Mouse (Mus musculus) fibroblast of lung, adult 2 months (primary cell): ENCODE data around the gene Mios.

Source experiments
- DNase-seq: peaks from one replicate; pipeline ENCODE4 v3.0.0-alpha.2; 2011; ENCODE audit warnings: low read depth

Mios gene

DNA sequence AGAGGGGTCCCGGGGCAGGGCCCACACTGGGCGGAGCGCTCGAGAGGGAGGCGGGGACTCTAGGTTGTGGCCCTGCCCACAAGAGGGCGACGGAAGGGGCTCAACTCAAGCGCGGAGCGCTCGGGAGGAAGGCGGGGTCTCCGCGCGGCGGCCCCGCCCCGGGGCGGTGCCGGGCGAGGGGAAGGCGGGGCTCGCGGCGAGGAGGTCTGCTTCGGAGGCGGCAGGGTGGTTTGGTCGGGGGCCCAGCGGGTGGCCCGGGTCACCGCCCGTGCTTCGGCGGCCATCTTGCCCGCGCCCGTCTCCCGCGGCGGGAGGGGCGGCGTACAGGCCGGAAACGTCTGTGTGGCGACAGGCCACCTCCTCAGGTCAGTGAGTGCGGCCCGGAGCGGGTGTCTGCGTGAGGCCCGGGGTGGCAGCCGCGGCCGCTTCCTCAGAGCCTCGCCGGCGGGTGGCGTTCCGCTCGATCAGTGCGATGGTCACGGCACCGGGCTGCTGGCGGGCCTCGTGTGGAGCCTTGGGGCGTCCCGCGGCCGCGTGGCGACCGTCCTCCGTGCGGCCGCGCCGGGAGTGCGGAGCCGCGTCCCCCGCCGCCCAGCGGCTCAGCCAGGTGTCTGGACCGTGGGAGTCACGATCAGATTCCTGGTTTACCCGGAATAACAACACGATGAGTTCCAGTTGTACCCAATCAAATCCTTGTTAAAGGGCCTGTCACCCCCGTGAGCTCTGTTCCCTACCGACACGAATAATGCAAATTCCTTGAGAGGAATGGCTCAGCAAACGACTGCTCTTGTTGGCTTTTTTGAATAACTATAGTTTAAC is at the start of gene Mios:
Gene Mios (plus strand): TSS at position 176 of the 819 bp plus-strand sequence.
- DNase-seq, result peak; percentile 80

- DNase-seq, result peak; percentile 58
These were observed 49.0 kb upstream of the Mios start for GRCm38 (mm10) chr6:8160001-8160400.

- DNase-seq, result no peak
These were observed 44.3 kb upstream of the Mios start for GRCm38 (mm10) chr6:8164741-8165140.

DNA sequence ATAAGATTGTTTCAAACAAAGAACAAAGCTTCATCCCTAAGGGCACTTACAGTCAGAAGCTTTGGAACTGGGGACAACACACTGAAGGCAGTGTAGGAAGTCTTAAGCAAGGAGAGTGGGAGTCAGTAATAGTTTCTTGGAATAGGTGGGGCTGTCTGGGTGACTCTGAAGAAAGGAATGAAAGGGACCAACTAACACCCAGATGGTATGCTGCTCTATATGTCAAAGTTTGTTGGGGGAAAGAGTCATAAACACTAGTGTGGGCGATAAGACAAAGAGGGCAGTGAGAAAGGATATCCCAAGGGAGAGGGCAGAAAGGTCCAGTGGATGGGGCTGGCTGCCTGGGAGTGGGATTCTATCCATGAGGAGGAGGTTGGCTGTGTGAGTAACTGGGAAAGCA is 36.9 kb upstream of the Mios start:
- DNase-seq, result peak; percentile 58

GRCm38 (mm10) chr6:8174062-8174461 is 35.0 kb upstream of the Mios start:
- DNase-seq, result no peak

GRCm38 (mm10) chr6:8175346-8175745 is 33.7 kb upstream of the Mios start:
- no peak for DNase-seq

DNA sequence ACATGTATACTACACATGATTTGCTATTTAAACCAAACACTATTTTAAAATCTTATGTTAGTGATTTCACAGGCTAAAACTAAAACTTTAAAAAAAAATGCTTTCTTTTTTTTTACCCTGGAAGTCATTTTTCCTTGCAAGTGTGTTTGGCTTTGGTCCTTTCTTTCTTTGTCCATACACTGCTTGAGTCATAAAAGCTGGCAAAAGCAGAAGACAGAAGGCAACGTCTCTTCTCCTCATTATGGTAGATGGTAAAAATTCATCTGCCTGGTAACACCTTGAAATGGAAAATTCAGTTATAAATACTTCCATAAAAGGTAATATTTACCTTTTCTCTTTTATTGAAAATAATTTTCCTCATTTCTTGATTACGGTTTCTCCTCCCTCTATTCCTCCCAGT is 32.9 kb upstream of the Mios start:
- no peak for DNase-seq

- DNase-seq, result no peak
These were observed 30.6 kb upstream of the Mios start for GRCm38 (mm10) chr6:8178397-8178941.

DNA sequence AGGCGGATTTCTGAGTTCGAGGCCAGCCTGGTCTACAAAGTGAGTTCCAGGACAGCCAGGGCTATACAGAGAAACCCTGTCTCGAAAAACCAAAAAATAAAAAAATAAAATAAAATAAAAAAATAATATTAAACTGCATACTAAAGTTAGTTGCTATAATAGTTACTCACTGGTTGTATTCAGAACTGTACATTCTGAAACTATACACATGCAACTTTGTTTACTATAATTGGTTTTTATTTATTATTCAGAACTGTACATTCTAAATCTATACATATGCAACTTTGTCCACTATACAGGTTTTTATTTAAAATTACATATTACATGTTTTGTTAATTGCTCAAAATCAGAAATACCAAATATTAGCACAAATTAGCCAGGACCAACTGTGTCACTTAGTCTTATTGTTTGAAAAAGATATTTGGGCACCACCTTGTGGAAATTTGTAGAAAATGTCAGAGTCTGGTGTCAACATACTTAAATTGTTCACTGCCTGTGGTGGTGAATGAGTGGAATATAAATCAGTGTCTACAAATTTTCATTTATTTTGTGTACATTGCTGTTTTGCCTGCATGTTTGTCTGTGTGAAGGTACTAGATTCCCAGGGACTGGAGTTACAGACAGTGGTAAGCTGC is 20.3 kb upstream of the Mios start:
- DNase-seq, result no peak

- DNase-seq, result no peak
These were observed 19.1 kb upstream of the Mios start for GRCm38 (mm10) chr6:8189917-8190316.

DNA sequence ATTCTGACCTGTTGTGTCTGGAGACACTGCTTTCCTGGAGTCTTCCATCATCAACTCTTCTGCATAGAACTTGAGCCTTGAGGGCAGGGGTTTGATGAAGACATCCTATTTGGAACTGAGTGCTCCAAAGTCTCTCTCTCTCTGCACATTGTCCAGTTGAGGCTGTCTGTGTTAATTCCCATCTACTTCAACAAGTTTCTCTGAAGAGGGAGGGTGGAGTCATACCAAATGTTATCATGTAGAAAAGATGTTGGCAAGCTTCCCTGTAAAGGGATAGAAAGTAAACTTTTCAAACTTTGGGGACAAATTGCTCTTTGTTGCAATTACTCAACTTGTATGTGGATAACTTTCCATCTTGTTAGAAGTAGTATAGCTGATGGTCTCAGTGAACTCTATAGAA is 16.5 kb upstream of the Mios start, which contains the start of gene Col28a1:
Gene Col28a1 (minus strand): TSS at position 101 of the 400 bp plus-strand sequence.
- no peak for DNase-seq

DNA sequence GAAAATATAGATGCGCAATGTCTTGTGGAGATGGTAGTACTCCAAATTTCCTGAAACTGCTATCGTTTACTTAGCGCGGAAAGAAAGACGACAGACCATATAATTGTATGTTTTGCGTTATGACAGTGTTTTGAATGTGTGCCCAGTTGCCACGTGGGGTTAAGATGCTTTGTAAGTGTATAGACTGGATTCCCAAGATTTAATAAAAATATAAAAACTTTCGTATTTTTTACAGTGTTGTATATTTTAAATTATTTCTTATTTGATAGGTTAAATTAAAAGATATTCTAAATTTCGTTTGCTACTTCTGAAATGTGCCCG is 804 bp downstream of the Mios start:
- DNase-seq, result no peak

DNA sequence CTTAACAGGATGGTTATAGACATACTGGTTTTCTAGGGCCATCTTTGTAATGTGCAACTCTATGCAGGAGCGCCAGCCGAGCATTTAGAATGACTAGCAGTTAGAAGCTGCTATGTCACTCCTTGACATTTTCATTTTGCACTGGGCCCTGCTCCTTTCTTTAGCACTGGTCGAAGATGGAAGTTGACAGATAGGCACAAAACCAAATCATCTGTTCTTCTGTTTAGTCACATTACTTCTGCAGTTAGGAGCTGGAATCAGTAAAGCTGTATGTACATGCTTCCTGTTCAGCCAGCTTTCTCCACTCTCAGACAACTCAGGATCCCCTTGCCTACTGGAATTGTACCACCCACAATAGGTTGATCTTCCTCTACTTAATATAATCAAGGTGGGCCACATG is 1.6 kb downstream of the Mios start:
- no peak for DNase-seq

DNA sequence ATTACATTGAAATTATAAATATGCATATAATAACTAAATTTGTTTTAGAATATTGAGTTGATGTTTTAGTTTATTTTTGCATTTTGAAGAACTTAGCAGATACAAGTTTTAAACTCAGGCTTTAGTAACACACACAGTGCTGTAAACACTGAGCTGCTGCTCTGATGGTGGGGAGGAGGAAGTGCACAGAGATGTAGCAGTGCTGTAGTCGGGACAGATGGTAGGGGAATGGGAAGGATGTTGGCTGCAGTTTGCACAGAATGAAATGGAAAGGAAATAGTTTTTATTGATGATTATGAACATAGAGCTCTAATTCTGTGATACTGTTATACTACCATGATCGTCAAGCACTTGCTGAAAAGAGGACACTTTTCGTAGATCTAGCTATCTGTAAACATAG is 18.0 kb downstream of the Mios start:
- DNase-seq, result no peak

GRCm38 (mm10) chr6:8228596-8228995 is 19.6 kb downstream of the Mios start:
- DNase-seq, result no peak

- no peak for DNase-seq
These were observed 49.3 kb downstream of the Mios start for GRCm38 (mm10) chr6:8258316-8258715.

- peak; percentile 95 for DNase-seq
These were observed 50.1 kb downstream of the Mios start, which contains the start of the genes Rpa3, Umad1 and Gm45062 for GRCm38 (mm10) chr6:8259004-8259666. Gene Rpa3, minus strand, starts transcription at chr6:8259173. Gene Umad1, plus strand, starts transcription at chr6:8259288. Gene Gm45062, plus strand, starts transcription at chr6:8259450.

GRCm38 (mm10) chr6:8259667-8260044 is 50.6 kb downstream of the Mios start:
- DNase-seq, result no peak

DNA sequence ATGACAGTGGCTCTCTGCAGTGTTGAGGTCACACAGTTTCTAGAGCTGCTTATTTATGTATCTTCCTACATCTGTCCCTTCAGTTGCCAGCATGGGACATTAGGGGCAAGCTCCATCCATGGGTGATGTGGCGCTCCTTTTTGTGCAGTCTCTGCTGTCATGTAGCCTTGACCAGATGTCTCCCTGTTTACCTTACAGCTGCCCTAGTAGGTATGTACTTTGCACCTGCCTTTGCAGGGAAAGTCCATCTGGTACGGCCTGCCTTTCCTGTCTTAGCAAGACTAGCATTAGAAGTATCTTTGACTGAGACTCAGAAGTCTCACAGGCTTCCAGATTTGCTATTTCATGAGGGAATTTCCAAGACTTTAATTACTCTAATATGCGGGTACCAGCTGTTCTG is 62.0 kb downstream of the Mios start:
- DNase-seq, result no peak

DNA sequence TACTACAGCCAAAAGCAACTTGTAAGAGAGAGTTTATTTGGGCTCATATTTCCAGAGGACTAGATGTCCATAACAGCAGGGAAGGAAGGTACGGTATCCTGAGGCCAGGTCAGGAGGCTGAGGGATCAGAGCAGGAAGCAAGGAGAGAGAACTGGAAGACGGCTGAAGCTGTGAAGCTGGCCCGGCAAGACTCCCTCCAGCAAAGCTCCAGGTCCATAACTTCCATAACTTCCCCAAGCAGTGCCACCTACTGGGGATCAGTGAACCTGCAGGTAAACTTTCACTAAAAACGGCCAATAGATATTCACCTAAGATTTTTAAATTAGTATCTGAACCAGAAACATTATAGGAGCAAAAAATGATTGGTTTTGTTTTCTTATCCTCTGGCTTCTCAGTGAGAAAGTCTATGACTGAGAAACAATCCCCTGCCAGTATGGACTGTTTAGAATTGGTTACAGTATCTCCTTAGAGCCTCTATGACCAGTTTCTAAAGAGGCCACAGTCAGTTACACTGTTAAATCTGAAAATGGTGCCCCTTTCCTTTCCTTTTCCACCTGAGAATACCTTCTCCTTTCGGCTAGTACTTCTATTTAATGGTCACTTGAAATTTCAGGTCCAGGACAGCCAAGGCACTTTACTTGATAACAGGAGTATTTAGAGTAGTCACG is 65.5 kb downstream of the Mios start:
- DNase-seq, result no peak

GRCm38 (mm10) chr6:8275098-8275497 is 66.1 kb downstream of the Mios start:
- peak; percentile 52 for DNase-seq

GRCm38 (mm10) chr6:8276431-8276830 is 67.4 kb downstream of the Mios start:
- no peak for DNase-seq
